Mouse (Mus musculus) cerebellum, adult 8-10 months (tissue): ENCODE data around the gene Gm28048.

Experiments
- DNase-seq: peaks from one replicate; pipeline ENCODE4 v3.0.0; 2022

Gm28048 gene

GRCm38 (mm10) chr11:22792149-22792548 is 189.7 kb downstream of the Gm28048 start:
- DNase-seq = no peak

GRCm38 (mm10) chr11:22791726-22792125 is 190.2 kb downstream of the Gm28048 start:
- DNase-seq = no peak

GRCm38 (mm10) chr11:22787833-22788232 is 194.1 kb downstream of the Gm28048 start:
- DNase-seq = no peak
